Mouse (Mus musculus) bone marrow macrophage, adult 2 months (primary cell): ENCODE data around the gene Nbeal2.

Experiments
- CTCF ChIP-seq: IDR thresholded peaks from 2 replicates; pipeline ENCODE4 v1.5.1; 2012; ENCODE audit warnings: low read depth, mild to moderate bottlenecking, low read length, moderate library complexity
- POLR2A ChIP-seq: IDR thresholded peaks from 2 replicates; pipeline ENCODE4 v1.6.1; 2012; ENCODE audit warnings: mild to moderate bottlenecking, low read depth, low read length, borderline replicate concordance

DNA sequence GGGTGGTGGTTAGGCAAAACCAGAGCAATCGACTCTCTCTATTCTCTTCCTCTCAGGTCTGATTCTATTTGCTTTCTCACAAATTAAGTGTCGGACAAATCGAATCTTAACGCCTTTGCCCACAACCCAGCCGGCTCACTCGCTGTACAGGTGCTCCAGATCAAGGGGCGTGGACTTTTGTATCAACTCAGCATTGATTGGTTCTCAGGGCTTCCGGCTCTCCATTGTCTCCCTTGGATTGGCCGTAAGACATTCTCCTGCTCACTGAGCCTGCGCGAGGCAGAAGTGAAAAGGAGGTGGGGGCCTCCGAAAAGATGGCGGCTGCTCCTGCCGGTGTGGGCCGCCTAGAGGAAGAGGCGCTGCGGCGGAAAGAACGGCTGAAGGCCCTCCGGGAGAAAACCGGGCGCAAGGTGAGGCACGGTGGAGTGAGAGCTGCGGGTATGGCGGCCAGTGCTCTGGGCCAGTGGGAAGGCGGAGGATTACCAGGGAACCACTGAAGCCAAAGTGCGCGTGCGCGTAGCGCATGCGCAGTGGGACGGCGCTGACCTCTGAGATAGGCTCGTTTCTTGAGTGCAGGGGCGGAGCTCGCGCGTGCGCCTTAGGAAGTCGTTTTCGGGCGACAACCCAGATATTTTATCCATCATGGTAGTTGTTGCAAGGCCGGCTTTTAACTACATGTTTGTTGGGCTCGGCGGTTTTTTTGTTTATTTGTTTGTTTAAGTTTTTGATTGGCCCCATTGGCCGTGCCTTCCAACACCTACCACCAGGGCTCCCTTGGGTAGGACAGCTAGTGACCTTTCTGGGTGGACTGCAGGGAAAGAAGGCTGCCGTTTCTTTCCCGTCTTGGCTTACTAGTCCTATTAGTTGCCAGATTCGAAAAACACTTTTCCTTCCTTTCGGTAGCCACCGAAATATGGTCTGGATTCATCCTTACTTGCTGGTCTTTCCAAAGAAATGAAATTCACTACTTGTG is 2.6 kb upstream of the Nbeal2 start, which contains the start of gene Ccdc12:
- TF ChIP-seq CTCF (no peak), POLR2A (peak; percentile 62; the same call in 1 of the 2 replicates)
